Mouse (Mus musculus) spleen, adult 2 months (tissue): ENCODE data around the gene Ntrk3. TPM values are rescaled to one million over a fixed set of nuclear protein-coding genes. Genes with fewer than 3 reads are reported as not detected.

ENCODE experiments used
- DNase-seq, 2 experiments: peaks; one replicate each; pipeline versions ENCODE4 v3.0.0 to v3.0.0-alpha.2; 2012 to 2021; ENCODE audit warnings: low spot score in 2 of 2, low read depth in 1 of 2
- H3K27ac ChIP-seq: fragments of 200-500 bp; 2 replicates; pipeline ENCODE4 v1.5.1; 2012; ENCODE audit warnings: low read length, inconsistent platforms; ENCODE audit not compliant: insufficient read depth
- H3K27me3 ChIP-seq: fragments of 200-500 bp; 2 replicates; pipeline ENCODE4 v1.6.1; 2012; ENCODE audit warnings: mild to moderate bottlenecking, moderate library complexity, low read length, inconsistent platforms; ENCODE audit not compliant: control insufficient read depth, insufficient read depth
- H3K36me3 ChIP-seq: fragments of 200-500 bp; 2 replicates; pipeline ENCODE4 v1.6.1; 2012; ENCODE audit warnings: mild to moderate bottlenecking, low read length, inconsistent platforms; ENCODE audit not compliant: control insufficient read depth, insufficient read depth
- H3K4me1 ChIP-seq: fragments of 200-500 bp; 2 replicates; pipeline ENCODE4 v1.6.1; 2011; ENCODE audit warnings: inconsistent platforms; ENCODE audit not compliant: control insufficient read depth, insufficient read depth, insufficient read length
- H3K4me3 ChIP-seq: fragments of 200-500 bp; 2 replicates; pipeline ENCODE4 v1.5.1; 2011; ENCODE audit warnings: mild to moderate bottlenecking, inconsistent platforms; ENCODE audit not compliant: insufficient read depth, insufficient read length; ENCODE audit errors: extremely low read depth
- CTCF ChIP-seq: fragments of 200-500 bp; IDR thresholded peaks from 2 replicates; pipeline ENCODE4 v1.5.1; 2011; ENCODE audit warnings: mild to moderate bottlenecking, inconsistent platforms; ENCODE audit not compliant: insufficient read depth, insufficient read length, insufficient replicate concordance; ENCODE audit errors: extremely low read depth
- POLR2A ChIP-seq: fragments of 200-500 bp; IDR thresholded peaks from 2 replicates; pipeline ENCODE4 v1.6.1; 2011; ENCODE audit warnings: low read depth, low read length, inconsistent platforms
- WGBS: fragments of 180-500 bp; shearing (Covaris S2); methylation state at CpG from one replicate; pipeline ENCODE4 v1.1.7; 2018; 5-methylcytosine and 5-hydroxymethylcytosine counted together
- polyA plus RNA-seq: library from polyadenylated mRNA; depleted of rRNA; stranded (reverse); fragments of >200 nt; gene quantifications from 2 replicates; pipeline ENCODE4 v1.2.3, GENCODE M21; 2012

Gene Ntrk3
- polyA plus RNA-seq, 1 experiment = 1.5 TPM

GRCm38 (mm10) chr7:78752961-78753360 lies 15.1 kb upstream of the Ntrk3 start:
- Histone ChIP-seq H3K27ac (no peak overlapping the region), H3K4me1 (no peaks in the 10 kb centered on the region), H3K36me3 (no peaks in the 10 kb centered on the region), H3K27me3 (no peaks in the 10 kb centered on the region), H3K4me3 (no peak overlapping the region)
- DNase-seq = no peak
- 91% methylated on average over 4 of the region's 4 CpGs for WGBS
- TF ChIP-seq CTCF (no peak), POLR2A (no peak)

- TF ChIP-seq POLR2A (no peak), CTCF (no peak)
- 75% methylated on average over 5 of the region's 5 CpGs for WGBS
- Histone ChIP-seq H3K4me1 (no peaks in the 10 kb centered on the region), H3K27me3 (no peaks in the 10 kb centered on the region), H3K36me3 (no peaks in the 10 kb centered on the region), H3K27ac (no peak overlapping the region), H3K4me3 (no peak overlapping the region)
- DNase-seq = no peak
Measured at GRCm38 (mm10) chr7:78743731-78744385, 6.0 kb upstream of the Ntrk3 start.

DNA sequence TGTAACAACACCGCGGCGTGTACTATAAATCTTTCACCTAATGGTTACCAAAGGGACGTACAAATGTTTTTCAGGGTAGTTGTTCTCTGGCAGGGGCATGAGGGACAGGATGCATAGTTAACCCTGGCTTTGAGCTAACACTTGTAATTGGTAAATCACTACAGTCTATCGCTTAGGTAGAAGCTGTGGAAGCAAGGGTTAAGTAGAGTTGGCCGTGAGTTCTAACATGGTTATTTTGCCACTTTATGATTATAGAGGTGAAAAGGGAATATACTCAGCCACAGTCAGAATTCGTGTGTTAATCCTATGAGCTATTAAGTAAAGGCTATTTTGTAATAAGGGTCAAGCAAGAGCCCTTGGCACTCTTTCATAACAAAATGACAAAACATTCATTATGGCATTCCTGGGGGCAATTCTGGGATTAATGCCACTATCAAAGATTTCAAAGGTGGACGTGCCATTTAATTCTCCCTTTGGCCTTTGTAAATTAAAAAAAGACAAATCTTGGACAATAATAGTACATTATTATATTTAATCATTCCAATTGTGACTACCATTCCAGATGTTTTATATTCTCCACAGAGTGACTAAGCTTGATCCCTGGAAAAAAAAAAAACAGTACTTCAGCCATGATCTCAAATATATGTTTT lies 1.7 kb upstream of the Ntrk3 start:
- Histone ChIP-seq H3K36me3 (no peaks in the 10 kb centered on the region), H3K4me1 (no peaks in the 10 kb centered on the region), H3K4me3 (no peak overlapping the region), H3K27ac (no peak overlapping the region), H3K27me3 (no peaks in the 10 kb centered on the region)
- WGBS = 84% methylated on average over 8 of the region's 8 CpGs
- DNase-seq = no peak
- TF ChIP-seq CTCF (no peak), POLR2A (no peak)

DNA sequence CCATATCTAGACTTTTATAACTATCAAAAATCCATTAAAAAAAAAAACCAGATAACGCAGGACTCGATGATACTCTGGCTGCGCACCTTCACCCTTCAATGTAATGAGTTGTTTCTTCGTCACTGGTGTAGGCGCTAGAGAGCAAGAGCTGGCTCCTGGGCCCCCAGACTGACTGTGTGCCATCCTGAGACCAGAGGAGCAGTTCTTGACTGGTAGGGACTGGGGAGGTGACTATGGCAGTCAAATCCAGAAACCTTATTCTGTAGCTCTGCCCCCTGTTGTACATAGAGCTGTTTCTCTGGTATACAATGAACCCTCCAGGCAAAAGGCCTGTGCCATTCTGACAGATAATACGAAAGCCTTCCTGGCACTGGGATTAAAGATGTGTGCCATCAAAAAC lies 616 bp downstream of the Ntrk3 start:
- DNase-seq = no peak
- H3K27me3 ChIP-seq = no peaks in the 10 kb centered on the region
- no peak for TF ChIP-seq CTCF
- no peak for TF ChIP-seq POLR2A
- H3K4me1 ChIP-seq = no peaks in the 10 kb centered on the region
- no peaks in the 10 kb centered on the region for H3K36me3 ChIP-seq
- H3K4me3 ChIP-seq = no peak overlapping the region
- H3K27ac ChIP-seq = no peak overlapping the region
- WGBS = 87% methylated on average over 6 of the region's 6 CpGs

DNA sequence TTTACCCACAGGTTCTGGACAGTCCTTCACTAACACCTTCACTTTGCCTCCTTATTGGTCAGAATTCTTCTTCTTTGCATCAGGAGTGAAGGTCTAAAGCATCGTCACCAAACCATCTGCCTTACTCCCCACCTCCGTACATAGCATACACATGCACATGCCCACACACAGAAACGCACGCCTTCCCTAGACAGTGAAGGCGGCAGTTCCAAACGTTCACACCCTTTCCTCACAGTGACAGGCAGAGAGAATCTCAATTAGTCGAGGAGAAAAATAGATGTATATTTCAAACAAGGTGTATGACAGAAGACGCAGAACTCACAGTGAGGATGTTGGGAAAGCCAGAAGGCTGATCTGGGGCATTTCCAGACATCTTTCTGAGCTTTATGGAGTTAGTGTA lies 6.4 kb downstream of the Ntrk3 start:
- no peaks in the 10 kb centered on the region for H3K4me1 ChIP-seq
- DNase-seq = no peak
- no peaks in the 10 kb centered on the region for H3K27me3 ChIP-seq
- TF ChIP-seq POLR2A (no peak), CTCF (no peak)
- no peaks in the 10 kb centered on the region for H3K36me3 ChIP-seq
- no peak overlapping the region for H3K27ac ChIP-seq
- WGBS = 87% methylated on average over 8 of the region's 8 CpGs
- no peak overlapping the region for H3K4me3 ChIP-seq

- no peak for DNase-seq
- Histone ChIP-seq H3K4me1 (peaks cover 15% of the 10 kb centered on the region), H3K36me3 (no peaks in the 10 kb centered on the region), H3K4me3 (no peak overlapping the region), H3K27ac (no peak overlapping the region), H3K27me3 (no peaks in the 10 kb centered on the region)
- WGBS = 59% methylated on average over 4 of the region's 4 CpGs
- TF ChIP-seq POLR2A (no peak), CTCF (no peak)
Measured at GRCm38 (mm10) chr7:78724591-78724990, 13.2 kb downstream of the Ntrk3 start.

DNA sequence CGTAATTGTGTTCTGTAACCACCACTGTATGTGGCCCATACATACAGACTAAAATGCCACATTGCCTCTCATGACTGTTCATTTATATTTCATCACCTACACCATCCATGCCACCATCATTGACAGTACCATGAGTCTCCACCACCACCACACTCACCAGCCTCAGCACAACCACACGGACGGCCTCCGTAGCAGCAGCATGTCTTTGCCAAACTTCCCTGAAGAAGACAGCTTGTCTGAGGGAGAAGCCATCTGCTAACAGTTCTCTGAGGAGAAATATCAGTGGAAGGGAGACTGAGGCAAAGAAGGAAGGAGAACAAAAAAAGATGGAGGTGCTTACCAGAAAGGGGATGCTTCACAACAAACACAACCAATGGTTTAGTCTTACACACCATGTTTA lies 15.8 kb downstream of the Ntrk3 start:
- WGBS = 93% methylated on average over 4 of the region's 4 CpGs
- no peak for DNase-seq
- TF ChIP-seq POLR2A (no peak), CTCF (no peak)
- Histone ChIP-seq H3K4me1 (peaks cover 19% of the 10 kb centered on the region), H3K27ac (peak overlapping the region; percentile 13; the same call in 1 of the 2 replicates), H3K36me3 (no peaks in the 10 kb centered on the region), H3K27me3 (no peaks in the 10 kb centered on the region), H3K4me3 (no peak overlapping the region)
